Mouse (Mus musculus) heart, postnatal 0 days (tissue): Measurements from ENCODE around the gene Kncn.

Experiments used
- CTCF ChIP-seq: IDR thresholded peaks from 2 replicates; pipeline ENCODE4 v1.5.1; 2016; ENCODE audit warnings: antibody characterized with exemption, control low read depth, low read depth
- EP300 ChIP-seq: IDR thresholded peaks from 2 replicates; pipeline ENCODE4 v1.6.1; 2016; ENCODE audit warnings: antibody characterized with exemption, low read depth

DNA sequence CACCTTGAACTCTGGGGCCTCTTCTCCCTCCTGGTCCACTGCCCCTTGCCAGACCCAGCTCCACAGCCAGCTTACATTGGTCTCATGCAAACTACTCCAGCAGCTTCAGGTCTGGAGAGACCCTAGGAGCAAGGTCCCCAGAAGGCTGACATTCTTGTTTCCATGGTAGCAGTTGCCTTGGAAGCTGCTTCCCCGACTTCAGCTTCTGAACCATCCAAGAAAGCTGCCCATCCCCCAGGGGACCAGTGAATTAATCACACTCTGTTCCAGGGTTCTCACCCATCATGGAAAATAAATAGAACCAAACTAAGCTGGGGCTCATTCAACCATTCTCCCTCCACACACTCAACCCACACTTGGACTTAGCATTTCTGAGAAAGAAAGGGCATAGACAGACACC is 3.0 kb upstream of the Kncn start:
- TF ChIP-seq CTCF (no peak), EP300 (no peak)
